Mouse (Mus musculus): ENCODE measurements around the gene Hint1.

Gene Hint1

DNA sequence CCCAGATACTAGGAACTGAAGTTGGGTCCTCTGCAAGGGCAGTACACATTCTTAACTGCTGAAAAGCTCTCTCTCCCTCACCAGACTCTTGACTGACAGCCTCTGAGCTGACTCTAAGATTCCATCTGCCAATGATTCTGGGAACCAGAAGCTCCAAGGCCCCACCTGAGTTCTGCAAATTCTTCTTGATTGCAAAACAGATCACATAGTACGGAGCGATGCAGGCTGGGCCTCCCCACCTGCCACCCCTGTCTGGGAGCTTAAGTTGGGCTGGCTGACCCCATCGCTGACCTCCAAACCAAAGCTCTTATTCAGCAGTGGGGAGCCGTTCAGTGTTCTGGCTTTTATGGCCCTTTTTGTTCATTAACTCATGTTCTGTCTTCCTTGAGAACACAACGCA, 31.3 kb downstream of the Hint1 start:
- DNase-seq = no peak

DNA sequence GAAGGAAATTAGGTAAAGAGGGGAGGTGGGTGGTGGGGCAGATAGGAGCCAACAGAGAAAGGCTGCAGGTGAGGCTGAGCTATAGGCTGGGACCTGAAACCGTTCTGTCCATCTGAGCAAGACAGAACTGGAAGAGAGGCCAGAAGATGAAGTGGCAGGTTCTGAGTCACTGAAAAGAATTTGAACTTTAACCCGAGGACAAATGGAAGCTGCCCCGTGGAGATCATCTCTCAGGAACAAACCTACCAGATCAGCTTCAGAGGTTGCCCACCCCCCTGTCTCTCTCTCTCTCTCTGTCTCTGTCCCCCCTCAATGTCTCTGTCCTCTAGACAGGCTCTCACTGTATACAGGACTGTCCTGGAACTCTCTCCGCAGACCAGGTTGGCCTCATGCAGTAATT, 33.5 kb downstream of the Hint1 start:
- no peak for DNase-seq

DNA sequence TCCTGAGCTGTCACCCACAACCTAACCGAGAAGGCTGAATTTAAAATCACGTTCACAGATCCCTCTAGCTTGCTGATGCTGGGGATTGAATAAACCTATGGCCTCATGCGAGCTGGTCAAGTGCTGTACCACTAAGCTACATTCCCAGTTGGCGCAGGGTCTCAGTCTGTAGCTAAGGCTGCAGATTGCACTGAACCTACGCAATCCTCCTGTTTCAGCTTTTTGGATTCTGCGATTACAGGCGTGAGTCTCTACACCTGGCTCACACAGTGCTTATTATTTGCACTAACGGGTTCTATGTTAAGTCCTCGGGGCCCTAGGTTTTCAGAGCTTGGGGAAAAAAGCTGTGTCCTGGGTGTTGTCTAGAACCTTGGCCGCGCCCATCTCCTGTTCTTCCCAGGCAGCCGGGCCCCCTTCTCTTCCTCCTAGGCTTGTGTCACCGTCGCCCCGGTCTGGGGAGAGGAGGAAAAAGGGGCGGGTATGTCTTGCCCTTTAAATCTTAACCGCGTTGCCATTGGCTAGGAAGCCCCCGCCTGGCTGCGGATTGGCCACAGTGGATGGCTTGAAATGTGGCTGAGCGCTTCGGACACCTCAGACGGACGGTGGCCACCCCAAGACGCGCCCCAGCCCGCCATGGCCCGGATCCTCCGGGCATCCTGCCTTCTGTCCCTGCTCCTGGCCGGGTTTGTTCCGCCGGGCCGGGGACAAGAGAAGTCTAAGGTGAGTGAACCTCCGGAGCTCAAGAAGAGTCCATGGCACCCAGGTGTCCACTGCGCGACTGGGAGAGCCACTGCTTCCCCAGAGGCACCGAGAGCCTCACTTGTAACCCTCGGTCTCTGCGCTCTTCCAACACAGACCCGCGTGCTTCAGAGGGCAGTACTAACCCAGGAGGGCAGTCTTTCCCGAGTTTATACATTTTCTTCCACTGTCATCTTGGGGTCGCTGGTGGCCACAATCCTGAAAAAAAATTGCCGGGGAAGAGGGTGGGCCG, 36.4 kb downstream of the Hint1 start, which contains the start of gene Gpx3:
Gene Gpx3 (plus strand): TSS at position 121 of the 991 bp plus-strand sequence.
- peak; percentile 88 for DNase-seq

DNA sequence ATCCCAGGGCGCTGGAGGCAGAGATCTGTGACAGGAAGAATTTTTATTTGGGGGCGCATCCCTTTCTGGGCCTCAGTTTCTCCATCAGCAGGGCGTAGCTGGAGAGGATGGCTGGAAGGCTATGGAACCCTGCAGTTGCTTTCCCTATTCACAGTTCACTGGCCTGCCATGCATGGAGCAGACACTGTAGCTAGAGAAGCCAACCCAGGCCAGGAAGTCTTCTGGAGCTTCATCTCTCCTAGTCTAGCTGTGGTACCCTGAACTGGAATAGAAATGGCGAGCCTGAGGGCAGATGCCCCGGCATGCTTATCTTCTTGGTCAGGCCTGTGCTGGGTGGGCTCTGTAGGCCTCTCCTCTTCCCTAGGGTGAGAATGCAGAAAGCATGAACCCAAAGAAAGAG, 37.2 kb downstream of the Hint1 start:
- DNase-seq = no peak

DNA sequence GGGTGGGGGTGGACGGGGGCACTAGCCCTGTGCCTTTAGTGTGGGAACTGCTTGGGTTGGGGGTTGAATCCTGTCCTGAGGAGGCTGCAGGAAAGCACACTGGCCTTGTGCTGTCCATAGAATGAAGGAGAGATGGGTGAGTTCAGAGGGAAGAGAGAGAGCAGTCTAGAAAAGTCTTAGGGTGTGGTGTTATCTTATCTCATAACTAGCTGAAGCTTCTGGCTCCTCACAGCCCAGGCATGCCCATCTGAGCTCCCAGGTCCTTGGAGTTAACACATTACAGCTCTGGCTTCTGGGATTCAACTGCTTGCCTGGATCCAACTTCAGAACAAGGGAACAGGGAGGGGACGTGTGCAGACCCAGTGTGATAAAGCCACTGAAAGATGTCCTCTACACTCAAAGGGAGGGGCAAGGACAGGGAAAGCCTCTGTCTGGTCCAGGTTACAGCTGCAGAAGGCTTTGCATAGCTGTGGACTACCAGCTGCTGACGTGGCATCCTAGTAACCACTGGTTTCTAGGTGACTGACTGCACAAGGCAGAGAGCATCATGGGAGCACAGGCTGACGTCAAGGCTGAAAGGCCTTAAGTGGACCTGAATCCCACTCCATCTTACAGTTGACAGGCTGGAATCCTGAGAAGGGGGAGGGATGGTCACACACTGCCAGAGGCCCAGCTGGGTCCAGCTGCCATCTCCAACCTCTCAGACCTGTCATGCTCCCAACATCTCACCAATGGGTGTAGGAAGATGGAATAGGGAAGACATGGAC, 37.9 kb downstream of the Hint1 start:
- DNase-seq = peak; percentile 77

DNA sequence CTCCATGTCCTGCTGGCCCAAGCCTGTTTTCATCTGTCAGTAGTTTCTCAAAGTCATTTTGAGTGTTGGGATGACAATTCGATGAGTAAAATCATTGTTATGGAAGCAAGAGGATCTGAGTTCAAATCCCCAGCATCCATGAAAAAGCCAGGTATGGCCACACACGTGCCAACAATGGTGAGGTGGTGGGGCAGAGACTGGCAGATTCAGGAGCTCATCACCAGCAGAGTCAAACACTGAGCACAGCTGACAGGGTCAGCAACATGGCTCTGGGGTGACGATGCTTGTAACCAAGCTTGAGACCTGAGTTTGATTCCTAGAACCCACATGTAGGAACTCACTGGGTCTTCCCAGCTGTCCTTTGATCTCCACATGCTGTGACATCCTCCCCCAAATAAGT, 38.9 kb downstream of the Hint1 start:
- no peak for DNase-seq

DNA sequence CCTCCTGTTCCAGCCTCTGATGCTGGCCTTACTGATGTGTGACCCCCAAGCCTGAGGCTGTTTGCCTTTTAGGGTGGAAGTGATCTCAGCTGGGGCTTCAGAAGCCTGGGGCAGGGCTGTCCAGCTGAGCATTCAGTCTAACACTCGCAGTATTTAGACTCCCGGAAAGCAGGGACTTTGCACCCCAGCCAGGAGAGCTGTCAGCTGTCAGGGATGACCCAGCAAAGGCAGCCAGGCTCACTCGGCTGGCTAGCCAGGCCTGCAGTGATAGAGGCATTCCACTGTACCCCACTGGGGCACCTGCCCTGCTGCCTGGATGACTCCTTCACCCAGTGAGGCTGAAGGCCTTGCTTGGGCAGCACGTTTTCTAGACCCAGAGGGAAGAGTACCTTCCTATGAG, 39.7 kb downstream of the Hint1 start:
- no peak for DNase-seq

DNA sequence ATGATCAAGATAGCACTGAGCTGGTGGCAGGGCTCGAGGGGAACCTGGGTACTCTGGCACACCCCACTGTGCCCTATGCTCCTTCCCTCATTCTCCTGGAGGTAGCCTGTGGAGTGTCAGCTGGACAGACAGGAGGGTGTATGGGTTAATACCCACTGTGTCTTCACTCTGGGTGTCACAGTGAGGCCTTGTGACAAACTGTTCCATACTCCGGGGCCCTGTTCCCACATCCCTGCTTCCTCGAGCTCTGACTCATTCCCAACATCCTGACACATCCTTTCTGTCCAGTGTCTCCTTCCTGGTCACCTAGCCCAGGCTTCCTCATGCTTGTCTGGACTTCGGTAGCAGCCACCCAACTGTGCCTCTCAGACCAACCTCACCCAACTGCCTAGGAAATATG, 40.3 kb downstream of the Hint1 start:
- no peak for DNase-seq

DNA sequence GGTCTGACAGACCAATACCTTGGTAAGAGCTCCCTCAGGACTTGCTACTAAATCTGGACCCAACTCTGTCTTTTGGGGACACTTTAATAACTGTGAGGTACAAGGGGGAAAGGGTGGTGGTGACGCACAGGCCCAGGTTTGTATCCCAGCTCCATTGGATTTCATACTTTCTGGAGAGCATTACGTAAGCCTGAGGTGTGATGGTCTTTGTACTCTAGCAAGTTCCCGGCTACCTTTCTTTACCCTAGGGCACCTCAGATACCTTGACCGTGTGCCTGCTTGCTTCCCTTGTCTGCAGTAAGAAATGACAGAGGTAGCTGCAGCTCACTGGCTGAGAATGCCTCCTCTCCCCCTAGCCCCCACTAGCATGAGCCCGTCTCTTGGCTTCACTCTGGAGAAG, 41.1 kb downstream of the Hint1 start:
- DNase-seq = no peak

DNA sequence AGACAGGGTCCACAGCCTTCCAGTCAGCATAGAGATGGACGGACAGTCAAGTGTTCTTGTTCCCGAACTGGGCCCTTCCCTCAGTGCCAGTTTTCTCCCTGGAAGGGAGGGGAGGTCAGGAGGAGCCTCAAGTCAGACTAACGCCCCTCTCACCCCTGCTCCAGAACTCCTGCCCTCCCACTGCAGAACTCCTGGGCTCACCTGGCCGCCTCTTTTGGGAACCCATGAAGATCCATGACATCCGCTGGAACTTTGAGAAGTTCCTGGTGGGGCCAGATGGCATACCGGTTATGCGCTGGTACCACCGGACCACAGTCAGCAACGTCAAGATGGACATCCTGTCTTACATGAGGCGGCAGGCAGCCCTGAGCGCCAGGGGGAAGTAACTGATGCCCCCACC, 43.1 kb downstream of the Hint1 start:
- no peak for DNase-seq

DNA sequence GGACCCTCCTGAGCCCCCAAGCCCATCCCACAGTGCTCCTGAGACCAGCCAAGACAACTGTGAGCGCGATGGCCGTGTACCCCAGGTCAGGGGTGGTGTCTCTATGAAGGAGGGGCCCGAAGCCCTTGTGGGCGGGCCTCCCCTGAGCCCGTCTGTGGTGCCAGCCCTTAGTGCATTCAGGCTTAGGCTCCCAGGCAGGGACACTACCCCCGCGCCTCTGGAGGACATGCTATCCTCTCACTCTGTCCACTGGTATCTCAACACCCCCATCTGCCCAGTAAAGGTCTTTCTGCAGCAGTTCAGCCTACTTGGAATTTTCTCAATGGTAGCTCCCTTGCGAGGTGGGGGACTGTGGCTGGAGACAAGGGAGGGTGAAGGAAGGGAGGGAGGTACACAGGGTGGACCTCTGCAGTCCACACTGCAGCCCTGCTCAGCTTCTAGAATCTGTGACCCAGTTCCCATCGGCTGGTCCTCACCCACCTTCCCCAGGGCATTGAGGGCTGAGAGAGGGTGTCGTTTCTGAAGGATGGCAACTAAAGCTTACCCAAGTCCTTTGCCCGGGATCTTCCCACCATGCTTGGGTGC, 44.0 kb downstream of the Hint1 start:
- no peak for DNase-seq

DNA sequence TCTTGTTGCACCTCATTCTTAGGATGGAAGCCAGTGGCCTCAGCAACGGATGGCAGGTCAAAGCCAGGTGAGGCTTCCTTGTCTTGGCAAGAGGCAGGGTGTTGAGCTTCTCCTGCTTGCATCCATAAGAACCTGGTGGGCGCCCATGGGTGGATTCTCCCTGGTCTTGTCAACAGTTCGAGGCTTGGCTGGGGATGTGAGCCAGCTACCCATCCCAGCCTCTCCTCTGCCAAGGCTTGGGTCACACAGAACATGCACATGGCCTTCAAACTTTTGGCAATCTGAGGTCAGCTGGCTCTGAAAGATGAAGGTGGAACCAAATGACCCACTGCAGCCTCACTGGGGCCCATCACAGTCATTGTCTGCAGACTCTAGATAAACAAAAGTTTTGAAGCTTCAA, 45.0 kb downstream of the Hint1 start:
- DNase-seq = no peak

DNA sequence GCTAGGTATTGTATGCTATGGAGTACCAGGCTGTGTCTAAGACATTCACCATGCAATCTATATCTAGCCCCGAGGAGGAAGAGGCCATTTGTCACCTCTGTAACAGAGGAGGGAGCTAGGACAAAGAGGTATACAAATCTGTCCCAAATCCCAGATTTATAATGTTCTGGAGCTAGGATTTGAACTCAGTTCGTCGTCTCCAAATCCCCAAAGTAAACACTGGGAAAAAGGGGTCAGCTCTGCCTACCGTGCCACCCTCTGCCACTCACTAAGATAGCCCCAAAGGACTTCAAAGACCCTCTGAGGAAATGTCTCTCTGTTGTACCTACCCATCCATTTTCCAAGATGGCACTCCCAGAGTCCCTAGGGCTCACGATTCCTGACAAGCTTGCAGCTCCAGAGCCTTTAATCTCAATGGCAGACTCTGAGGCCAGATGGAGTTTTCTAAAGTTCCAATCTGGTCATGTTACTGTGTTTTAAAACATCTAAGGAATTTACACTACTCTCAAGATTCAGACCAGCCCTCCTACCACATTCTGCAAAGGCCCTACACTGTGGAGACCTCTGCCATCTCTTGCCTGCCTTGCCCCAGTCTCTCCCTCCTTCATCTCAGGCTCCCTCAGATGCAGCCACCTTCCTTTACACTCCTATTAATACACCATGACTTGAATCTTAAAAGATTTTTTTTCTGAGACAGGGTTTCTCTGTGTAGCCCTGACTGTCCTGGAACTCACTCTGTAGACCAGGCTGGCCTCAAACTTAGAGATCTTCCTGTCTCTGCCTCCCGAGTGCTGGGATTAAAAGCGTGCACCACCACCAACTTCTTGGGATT, 45.7 kb downstream of the Hint1 start:
- no peak for DNase-seq

DNA sequence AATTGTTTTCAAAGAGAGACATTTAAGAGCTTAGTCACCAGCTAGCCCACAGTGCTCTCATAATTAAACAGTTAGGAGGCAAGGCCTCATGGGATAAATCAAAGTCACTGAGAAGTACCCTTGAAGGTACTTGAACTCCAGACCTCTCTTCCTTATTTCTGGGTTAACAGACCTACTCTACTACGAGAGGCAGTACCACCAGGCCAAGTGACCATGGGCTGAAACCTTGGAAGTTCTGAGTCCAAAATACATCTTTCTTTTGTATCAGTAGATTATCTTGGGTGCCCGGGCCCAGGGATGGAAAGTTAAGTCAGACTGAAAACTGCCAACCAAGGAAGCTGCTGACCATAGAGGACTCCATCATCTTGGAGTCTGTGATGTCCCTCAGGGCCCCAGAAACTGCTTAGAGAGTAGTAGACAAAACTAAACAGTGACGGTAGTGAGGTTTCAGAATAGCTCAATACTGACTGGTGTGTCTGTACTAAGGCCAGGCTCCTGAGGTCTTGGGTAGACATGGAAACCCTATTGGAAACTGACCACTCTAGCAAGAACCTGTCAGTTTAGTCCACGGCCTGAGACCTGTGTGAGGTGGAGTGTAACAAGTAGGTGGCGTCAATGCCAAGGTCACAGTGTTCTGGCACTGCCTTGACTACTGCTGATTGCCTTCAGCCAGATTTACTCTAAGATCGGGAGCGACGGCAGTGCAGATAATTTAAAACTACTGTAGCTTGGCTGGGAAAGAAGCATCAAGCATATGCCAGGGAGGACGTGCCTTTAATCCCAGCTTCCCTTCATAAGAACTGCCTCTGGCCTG, 46.5 kb downstream of the Hint1 start:
- peak; percentile 53 for DNase-seq

DNA sequence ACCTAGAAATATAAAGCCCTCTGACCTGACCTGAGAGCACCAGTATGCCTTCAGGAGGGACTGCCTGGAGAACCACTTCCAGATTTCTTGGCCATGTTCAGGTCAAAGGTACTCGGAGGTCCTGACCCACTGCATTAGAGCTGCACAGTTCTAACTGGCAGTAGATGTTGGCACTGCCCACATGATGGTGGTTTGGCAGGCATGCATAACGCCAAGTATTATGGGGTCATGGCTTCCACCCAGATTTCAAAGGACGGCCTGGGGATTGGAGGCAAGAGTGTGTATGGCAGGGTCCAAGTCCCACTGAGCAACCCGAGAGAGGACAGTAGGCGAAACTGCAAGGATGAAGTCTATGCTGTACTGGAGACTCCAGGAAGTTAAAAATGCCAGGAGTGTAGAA, 47.7 kb downstream of the Hint1 start:
- no peak for DNase-seq

DNA sequence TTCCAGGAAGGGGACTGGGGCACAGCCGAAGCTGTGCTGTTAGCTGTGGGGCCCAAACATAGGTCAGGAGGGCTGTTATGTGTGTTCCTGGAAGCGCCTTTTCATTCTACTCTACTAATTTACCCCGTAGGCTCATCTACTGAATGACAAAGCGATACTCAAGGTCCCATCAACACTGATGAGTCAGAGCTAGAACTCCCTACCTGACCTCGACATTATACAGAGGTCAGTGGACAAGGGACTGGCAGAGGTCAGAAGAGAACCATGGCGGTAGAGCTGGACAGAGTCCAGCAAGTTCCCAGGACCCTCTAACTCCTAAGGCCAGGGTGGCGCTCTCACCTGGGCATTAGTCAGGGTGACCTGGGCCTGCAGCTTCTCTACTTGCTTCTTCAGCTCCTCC, 51.3 kb downstream of the Hint1 start:
- no peak for DNase-seq

DNA sequence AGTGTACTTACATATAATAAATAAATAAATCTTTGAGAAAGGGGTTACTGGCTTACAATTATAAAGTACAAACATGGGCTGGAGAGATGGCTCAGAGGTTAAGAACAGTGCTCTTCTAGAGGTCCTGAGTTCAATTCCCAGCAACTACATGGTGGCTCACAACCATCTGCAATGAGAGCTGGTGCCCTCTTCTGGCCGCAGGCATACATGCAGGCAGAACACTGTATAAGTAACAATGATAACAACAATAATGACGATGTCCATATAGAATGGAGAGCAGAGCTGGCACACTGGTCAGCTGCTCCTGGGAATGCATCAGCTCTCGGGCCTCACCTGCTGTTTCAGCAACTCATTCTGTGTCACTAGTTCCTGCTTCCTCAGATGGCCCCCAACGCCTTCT, 52.1 kb downstream of the Hint1 start:
- no peak for DNase-seq
